Mouse (Mus musculus) CH12F3 (cell line): Measurements from ENCODE around the gene Mpnd.

Experiments
- in situ Hi-C: fragments of 300-500 bp; cut with MboI; formaldehyde crosslinking; loops from 2 replicates; pipeline ENCODE4 v1.14.3; 2020; ENCODE audit warnings: low sequenced_read_pairs

Mpnd gene

DNA sequence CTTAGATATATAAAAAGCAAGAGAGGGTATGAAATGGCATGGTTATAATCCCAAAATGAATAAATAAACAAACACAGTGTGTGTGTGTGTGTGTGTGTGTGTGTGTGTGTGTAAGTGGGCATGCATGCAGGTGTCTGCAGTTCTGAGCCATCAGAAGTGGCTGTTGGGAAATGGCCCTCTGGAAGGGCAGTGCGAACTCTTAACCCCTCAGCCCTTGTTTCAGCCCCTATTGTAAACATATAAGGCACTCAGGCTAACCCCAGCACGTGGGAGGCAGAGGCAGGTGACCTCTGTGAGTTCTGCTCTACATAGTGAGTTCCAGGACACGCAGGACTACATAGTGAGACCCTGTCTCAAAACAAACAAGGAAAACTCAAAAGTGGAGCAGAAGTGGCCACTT, 28.2 kb upstream of the Mpnd start:
- in situ Hi-C loops, result no loop called here

DNA sequence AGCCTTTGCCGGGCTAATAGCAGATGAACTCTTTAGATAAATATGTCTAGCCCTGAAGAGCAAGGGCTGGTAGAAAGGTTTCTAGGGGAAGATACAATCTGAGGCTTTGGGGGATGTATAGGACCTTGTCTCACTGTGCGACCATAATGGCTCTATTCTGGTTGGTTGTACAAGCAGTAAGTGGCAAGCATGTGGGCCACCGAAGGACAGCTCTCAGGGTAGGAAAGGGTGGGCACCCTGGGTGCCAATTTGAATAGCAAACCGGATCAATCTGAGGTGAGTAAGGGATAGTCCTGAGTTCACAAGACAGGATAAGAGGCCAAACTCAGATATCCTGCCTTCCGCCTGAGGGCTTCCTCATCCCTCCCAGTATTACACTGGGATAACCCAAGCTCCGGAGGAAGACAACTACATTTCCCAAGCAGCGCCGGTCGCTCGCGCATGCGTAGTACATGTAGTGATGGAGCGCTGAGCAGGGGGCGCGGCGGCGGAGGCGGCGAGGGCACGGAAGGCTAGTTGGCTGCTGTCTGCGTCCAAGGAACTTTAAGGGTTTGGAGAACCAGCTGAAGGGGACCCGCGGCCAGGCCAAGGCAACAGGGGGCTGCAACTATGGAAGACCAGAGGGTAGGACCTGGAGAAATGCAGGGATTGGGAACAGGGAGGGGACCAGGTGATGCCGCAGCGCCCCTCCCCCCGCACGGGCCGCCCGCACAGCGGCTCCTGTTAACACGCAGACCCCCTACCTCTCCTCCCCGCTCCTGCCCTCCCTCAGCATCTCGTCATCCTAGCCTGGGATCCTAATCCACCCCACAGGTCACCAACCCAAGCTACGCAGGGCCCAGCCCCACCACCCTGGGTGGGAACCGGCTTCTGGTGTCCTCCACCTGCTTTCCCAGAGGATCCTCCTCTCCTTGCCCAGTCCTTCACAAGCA, 19.2 kb upstream of the Mpnd start, which contains the start of gene Fsd1:
TSS of gene Fsd1 (plus strand) at position 480 of the 932 bp plus-strand sequence.
- in situ Hi-C loops, result no loop called here

DNA sequence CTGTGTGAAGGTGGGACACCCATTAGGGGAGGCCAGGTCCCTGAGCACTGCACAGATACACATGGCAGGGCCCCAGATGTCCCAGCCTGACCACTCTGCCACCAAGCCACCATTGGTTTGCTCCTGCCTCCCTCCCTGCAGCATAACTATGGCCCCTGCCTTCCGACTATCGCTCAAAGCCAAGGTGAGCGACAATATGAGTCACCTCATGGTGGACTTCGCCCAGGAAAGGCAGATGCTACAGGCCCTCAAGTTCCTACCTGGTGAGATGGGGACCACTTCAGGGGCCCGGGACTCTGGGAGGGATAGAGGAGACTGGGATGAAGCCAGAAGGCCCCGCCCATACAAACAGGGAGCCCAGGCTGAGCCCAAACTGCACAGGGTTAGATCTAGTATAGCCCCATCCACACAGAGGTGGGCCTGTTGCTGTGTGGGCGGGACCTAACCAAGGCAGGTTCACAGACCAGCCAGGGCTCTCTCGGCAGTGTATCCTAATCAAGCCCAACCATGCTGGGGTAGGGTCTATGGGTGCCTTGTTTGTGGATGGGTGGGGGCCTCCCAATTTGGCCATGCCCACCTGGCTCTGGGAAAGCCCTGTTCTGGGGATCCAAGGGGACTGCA, 15.1 kb upstream of the Mpnd start:
- in situ Hi-C loops, result no loop called here

DNA sequence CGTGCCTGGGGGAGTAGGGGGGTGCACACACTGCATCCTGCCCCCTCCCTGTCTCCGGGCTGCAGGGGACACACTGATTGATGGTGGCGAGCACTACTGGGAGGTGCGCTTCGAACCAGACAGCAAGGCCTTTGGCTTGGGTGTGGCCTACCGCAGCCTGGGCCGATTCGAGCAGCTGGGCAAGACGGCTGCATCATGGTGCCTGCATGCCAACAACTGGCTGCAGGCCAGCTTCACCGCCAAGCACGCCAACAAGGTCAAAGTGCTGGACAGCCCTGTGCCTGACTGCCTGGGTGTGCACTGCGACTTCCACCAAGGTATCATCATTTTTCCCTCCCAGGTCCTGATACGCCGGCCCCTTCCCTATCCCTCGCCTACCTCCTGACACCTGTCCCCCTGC, 9.5 kb upstream of the Mpnd start:
- in situ Hi-C loops, result no loop called here

GRCm38 (mm10) chr17:55999794-56000499, 5.6 kb upstream of the Mpnd start:
- in situ Hi-C loops, result no loop called here

DNA sequence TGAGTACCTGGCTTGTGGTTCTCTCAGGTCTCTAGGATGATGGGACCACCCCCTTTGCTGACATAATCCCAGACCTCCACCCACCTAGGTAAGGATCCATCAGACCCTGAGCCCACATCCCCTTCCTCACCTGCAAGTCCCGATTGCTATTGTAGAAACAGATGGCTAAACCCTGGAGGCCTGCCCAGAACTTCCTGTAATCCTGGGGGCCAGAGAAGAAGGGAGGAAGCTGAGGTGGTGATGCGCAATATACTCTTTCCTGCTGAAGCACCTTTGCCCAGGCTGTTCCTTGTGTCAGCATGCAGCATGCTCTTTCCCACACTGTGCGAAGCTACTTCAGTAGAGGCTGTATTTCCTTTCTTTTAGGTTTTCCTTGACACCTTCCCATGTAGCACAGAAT, 2.5 kb upstream of the Mpnd start:
- in situ Hi-C loops, result no loop called here

DNA sequence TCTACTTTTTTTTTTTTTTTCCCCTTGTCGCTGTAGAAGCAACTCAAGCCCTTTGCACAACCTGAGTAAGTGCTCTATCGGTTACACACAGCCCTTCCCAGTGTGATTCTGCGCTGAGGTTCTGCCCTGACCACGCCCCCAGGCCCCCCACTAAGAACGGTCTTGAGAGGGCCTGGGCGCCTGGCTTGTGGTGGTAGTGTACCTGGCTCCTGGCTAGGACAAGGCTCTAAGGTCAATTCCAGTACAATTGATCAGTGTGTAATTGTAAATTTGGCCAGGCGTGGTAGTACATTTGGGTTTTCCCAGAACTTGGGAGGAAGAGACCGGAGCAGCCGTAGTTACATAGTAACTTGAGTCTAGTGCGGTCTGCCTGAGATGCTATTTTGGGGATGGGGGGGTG, 1.4 kb downstream of the Mpnd start:
- in situ Hi-C loops, result no loop called here

DNA sequence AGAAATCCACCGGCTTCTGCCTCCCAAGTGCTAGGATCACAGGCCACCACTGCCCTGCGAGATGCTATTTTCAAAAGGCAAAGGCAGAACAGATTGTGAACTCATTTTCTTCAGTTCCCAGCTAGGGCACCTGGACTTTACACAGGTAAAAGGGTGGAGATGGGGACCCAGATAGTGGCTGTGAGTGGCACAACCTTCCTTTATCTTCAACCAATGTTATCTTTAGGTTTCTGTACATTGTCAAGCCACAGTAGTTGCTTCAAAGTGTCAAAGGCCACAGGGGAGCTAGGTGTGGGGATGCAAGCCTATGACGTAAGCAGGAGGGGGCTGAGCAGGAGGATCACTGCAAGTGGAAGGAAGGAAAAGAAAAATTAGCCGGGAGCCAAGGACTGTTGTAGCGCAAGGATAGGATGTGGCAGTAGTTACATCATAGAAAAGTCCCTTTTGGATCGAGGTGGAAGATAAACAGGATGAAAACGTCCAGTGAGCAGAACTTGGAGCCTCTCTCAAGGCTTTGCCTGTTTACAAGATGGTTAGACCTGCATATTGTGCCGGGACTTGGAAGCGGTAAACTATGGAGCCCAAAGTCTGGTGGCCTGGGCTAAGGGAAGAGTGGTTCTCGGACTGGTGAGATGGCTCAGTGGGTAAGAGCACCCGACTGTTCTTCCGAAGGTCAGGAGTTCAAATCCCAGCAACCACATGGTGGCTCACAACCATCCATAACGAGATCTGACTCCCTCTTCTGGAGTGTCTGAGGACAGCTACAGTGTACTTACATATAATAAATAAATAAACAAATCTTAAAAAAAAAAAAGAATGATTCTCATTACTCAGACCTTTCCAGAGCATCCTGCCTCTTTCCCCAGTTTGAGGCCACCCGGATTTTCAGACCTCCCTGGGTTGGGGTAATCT, 2.2 kb downstream of the Mpnd start:
- in situ Hi-C loops, result no loop called here

DNA sequence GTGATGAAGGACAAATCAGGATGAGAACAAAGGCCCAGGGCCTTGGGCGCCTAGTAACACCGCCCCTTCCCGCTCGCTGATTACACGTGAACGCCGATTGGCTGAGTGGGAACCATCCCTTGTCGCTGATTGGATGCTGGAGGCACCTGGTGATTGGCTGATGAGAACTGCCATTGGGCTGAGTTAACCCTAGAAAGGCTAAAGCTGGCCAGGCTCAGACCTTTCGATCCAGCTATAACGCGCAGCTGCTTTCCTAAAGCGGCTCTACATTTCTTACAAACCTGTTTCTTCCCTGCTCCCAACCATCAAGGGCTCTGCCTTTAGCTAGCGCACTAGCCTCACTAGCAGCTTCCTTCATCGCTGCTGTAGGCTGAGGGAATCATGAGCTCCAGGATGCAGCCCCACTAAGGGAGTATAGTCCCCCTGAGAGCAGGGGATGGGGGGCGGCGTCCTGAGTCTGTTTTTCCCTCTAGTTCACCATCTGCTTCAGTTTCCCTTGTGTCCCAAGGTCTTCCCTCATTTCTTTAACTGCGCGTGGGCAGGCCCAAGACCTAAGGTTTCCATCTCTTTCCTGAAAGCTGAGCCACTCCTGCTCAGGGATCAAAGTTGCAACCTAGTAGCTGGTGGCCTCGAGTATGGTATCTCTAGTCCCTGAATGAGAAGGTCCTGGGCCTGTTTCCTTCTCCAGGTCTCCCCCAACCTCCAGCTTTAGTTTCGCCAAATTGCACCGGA, 3.0 kb downstream of the Mpnd start:
- in situ Hi-C loops, result no loop called here

DNA sequence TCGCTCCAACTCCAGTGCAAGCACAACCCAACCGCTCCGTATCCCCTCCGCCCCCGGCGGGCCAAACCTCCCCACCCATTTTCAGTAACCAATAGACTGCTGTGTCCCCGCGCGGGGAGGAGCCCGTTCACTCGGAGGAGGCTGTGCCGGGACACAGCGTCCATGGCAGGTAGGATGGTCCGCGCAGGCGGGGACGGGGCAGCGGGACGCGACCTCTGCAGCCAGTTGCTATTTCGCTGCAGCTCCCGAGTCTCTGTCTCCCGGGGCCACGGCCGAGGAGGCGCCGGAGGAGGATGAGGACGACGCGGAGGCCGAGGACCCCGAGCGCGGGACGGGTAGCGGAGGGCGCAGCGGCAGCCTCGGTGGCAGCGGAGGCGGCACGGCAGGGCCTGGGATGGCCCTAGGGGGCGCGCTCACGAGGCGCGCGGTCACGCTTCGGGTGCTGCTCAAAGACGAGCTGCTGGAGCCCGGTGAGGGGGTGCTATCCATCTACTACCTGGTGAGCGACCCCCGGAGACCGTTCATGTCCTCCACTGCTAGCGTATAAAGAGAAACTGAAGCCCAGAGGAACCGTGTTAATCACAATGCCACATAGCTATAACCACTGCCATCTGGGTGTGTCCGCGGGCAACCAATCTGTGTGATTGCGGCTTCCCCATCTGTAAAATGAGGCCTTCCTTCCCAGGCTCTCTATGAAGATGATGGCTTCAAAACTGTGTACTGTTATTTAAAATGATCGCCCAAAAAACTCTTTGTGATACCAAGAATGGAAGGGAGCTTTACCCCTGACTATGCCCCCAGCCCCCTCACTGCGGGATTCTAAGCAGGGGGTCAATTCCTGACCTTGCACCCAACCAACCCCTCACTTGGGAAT, 3.8 kb downstream of the Mpnd start:
- in situ Hi-C loops, result no loop called here

GRCm38 (mm10) chr17:56009962-56010240, 4.4 kb downstream of the Mpnd start:
- in situ Hi-C loops, result no loop called here

DNA sequence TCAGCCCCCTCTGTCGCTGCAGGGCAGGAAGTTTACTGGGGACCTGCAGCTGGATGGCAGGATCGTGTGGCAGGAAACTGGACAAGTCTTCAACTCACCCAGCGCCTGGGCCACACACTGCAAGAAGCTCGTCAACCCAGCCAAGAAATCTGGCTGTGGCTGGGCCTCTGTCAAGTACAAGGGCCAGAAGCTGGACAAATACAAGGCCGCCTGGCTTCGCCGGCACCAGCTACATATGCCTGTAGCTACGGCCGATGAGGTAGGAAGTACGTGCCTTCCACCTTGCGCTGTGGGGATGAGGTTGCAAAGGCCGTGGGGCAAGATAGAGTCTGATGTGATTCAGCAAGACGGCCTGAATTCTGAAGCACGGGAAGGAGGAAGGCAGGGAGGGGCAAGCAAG, 4.7 kb downstream of the Mpnd start:
- in situ Hi-C loops, result no loop called here

DNA sequence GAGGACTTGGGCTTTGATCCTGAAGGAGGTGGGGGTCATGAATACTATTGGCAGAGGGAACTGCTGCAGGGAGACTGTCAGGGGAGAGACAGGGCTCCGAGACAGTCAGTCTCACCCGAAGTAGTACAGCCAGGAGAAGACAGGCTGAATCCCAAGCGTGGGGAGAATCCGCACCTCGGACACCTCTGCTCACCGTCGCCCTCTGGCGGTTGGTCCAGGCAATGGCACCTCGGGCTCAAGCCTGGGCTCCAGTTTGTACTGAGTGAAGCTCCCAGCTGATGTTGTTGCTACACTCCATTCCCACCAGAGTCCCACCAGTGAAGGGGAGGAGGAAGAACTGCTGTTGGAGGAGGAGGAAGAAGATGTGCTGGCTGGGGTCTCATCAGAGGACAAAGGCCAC, 5.2 kb downstream of the Mpnd start:
- in situ Hi-C loops, result no loop called here

DNA sequence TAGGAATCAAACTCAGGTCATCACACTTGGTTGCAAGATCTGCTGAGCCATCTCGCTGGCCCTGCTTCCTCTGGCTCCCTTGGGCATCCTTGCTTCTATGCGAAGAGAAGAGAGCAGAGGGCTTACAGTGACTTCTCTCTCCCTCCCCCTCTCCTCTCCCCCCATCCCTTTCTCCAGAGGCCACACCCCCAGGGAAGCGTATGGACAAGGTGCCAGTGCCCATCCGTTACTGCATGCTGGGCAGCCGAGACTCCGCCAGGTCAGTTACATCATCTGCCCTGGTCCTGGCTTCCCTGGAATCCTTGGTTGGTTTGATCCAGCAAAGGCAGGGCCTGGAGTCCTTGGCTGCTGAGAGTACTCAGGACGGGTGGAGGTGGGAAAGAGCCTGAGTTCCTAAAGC, 5.9 kb downstream of the Mpnd start:
- in situ Hi-C loops, result no loop called here

GRCm38 (mm10) chr17:56015293-56015692, 9.8 kb downstream of the Mpnd start:
- in situ Hi-C loops, result no loop called here

DNA sequence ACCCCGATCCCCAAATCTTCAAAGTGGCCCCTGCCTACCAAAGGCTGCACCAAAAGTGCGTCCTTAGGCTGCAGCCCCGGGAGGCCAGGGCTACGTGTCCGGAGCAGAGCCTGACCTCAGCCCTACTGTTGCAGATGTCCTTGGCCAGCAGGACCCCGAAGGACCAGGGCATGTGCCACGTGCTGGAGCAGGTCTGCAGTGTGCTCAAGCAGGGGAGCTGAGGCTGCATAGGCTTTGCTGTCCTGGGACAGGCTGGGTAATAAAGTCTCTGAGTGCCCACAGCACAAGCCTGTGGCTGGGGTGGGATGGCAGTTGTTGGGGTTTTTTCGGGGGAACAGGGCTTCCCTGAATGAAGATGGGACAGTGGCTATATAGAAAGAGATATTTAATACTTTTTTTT, 10.9 kb downstream of the Mpnd start:
- in situ Hi-C loops, result no loop called here

DNA sequence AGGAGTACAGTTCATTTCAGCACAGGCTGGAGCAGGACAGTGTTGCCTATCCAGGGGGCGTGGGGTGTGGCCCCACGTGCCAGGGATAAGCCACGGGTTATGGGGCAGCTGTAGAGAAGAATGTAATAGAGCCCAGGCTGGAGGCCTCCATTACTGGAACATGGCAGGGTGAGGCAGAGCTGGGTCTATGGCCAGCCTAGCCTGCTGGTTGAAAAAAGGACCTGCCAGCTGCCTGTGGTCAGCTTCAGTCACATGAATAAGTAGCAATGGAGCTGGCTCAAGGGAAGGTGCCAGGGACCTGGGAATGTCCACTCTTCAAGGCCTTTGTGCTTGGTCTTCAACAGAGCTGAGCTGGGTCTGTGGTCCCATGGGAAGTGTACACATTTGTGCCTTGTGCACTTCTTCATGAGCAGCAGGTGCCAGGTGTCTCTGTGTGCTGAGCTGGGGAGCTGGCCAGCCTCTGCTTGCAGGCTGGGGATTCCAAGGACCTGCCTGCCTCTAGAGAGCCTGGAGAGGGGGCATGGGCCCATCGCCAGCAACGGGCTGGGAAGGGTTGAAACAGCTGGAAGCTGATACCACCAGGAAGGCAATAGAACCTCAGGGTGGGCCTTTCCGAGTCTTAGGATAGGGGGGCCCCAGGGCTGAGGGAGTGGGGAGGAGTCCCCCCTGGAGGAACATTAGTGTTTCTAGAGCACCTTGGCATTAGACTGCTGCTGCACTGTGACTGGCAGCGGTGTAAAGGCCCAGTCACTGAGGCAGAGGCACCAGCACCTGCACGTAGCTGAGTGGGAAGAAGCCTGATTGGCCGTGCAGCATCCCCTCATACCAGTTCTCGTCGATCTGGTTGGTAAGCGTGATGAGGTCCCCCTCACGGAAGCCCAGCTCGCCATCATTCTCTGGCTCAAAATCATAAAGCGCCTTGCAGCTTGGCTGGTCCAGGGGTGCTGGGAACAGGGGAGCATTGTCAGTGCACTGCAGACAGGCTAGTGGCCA, 11.6 kb downstream of the Mpnd start:
- in situ Hi-C loops, result no loop called here

DNA sequence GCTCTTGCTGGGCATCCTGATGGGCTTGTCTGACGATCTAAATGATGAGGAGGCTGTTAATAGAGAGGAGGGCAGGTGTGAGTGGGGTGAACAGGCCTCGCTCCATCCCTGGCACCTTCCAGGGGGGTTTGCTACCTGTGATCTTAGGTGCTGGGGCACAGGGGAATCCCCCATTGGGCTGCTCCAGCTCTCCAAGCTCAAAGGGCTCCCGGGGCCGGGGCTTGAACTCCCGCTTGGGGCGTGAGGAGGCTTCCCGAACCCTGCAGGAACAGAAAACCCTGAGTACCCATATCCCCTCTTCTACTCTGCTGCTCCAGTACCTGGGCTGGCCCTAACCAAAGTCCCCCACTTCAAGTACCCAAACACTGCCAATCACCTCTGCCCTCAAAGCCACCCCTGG, 12.3 kb downstream of the Mpnd start:
- in situ Hi-C loops, result no loop called here
